In the genomic region with DNA sequence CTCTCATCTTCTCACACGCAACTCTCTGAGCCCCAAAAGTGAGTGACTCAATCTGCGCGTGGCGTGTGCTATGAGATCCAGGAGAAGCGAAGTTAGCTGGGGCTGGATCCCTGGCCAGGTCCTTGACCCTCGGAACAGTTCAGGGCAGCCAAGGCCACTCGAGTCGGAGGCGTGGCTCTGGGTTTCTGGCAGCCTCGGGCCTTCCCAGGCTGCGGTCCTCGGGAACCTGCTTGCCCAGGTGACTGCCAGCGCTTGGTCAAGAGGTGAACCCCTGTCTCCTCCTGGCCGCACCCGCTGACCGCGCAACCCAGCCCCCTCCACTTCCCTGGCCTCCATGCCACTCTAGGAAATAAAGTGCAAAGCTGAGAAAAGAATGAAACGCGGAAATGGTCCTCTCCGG, we compare ENCODE assay signal across 8 mouse cellular contexts. TPM values are rescaled to one million over a fixed set of nuclear protein-coding genes. Genes with fewer than 3 reads are reported as not detected.
DNase-seq lines count a peak whose midpoint lies in the region; ATAC-seq and TF ChIP-seq lines count a peak whose summit lies in the region.
"Not testable (repeated sequence)": the region's sequence is repeated elsewhere in the genome, so short reads cannot be mapped to it uniquely, and the experiment has no call there.

No protein-coding gene starts in this region.

- H3K27me3 ChIP-seq in hindbrain, embryonic 15.5 days; liver, embryonic 15.5 days; midbrain, embryonic 16.5 days (ENCODE audit: control insufficient read depth, insufficient read depth, low read depth, low read length); stomach, postnatal 0 days (ENCODE audit: control insufficient read depth, insufficient read depth, low read length): not testable (repeated sequence)

- 7% methylated on average over 20 of the region's 20 CpGs for WGBS in hindbrain, embryonic 15.5 days
- 5% methylated on average over 17 of the region's 20 CpGs for WGBS in liver, embryonic 15.5 days (ENCODE audit: insufficient replicate concordance)
- 4% methylated on average over 17 of the region's 20 CpGs for WGBS in midbrain, embryonic 16.5 days
- WGBS in stomach, postnatal 0 days: 7% methylated on average over 17 of the region's 20 CpGs

- not testable (repeated sequence) for H3K9me3 ChIP-seq in hindbrain, embryonic 15.5 days; liver, embryonic 15.5 days (replicated peaks); midbrain, embryonic 16.5 days (replicated peaks; ENCODE audit: control insufficient read depth, low read length, poor library complexity, severe bottlenecking); stomach, postnatal 0 days (ENCODE audit: control insufficient read depth, low read length)

- not testable (repeated sequence) for TF ChIP-seq CTCF in stomach, postnatal 0 days (IDR thresholded peaks at IDR 0.05; ENCODE audit: low read depth)

- not testable (repeated sequence) for ATAC-seq in hindbrain, embryonic 15.5 days (ENCODE audit: low FRiP score, low read depth); liver, embryonic 15.5 days (ENCODE audit: insufficient read depth); midbrain, embryonic 16.5 days; stomach, postnatal 0 days (ENCODE audit: low FRiP score, low TSS enrichment)

- H3K36me3 ChIP-seq in hindbrain, embryonic 15.5 days; liver, embryonic 15.5 days (replicated peaks); midbrain, embryonic 16.5 days (ENCODE audit: control insufficient read depth, insufficient read depth, low read length); stomach, postnatal 0 days (ENCODE audit: control insufficient read depth, insufficient read depth, low read length): not testable (repeated sequence)

- not testable (repeated sequence) for TF ChIP-seq EP300 in stomach, postnatal 0 days (optimal IDR thresholded peaks at IDR 0.05)

- H3K4me3 ChIP-seq in hindbrain, embryonic 15.5 days: peak overlapping the region; percentile 43
- H3K4me3 ChIP-seq in liver, embryonic 15.5 days (replicated peaks): not testable (repeated sequence)
- H3K4me3 ChIP-seq in midbrain, embryonic 16.5 days (ENCODE audit: low read depth, low read length): peak overlapping the region; percentile 39
- H3K4me3 ChIP-seq in stomach, postnatal 0 days (ENCODE audit: low read depth, low read length): peak overlapping the region; percentile 26

- not testable (repeated sequence) for H3K4me1 ChIP-seq in hindbrain, embryonic 15.5 days (replicated peaks); liver, embryonic 15.5 days (replicated peaks); midbrain, embryonic 16.5 days (ENCODE audit: control insufficient read depth, insufficient read depth, low read length); stomach, postnatal 0 days (replicated peaks; ENCODE audit: control insufficient read depth, insufficient read depth)

- not testable (repeated sequence) for H3K27ac ChIP-seq in hindbrain, embryonic 15.5 days (replicated peaks); liver, embryonic 15.5 days (replicated peaks); midbrain, embryonic 16.5 days (ENCODE audit: low read length); stomach, postnatal 0 days (replicated peaks)

- DNase-seq in CD4-positive, CD25-positive, alpha-beta regulatory T cell, adult 2 months (ENCODE audit: low read depth, low spot score): peak; percentile 22
- DNase-seq in embryo, embryonic 11 days: peak; percentile 12
- peak; percentile 76 for DNase-seq in heart, adult 11 months
- DNase-seq in kidney, postnatal 36 days: peak; percentile 8 to 29
- DNase-seq in stomach, postnatal 0 days (ENCODE audit: low spot score): peak; percentile 17

- peak overlapping the region; percentile 44; the same call in 1 of the 2 replicates for H3K9ac ChIP-seq in hindbrain, embryonic 15.5 days
- H3K9ac ChIP-seq in liver, embryonic 15.5 days; stomach, postnatal 0 days (ENCODE audit: low read length): not testable (repeated sequence)
- H3K9ac ChIP-seq in midbrain, embryonic 16.5 days (ENCODE audit: low read depth, low read length): peak overlapping the region; percentile 58

- H3K4me2 ChIP-seq in hindbrain, embryonic 15.5 days: peak overlapping the region; percentile 78
- peak overlapping the region; percentile 20; the same call in 1 of the 2 replicates for H3K4me2 ChIP-seq in liver, embryonic 15.5 days
- H3K4me2 ChIP-seq in midbrain, embryonic 16.5 days (ENCODE audit: low read length): peak overlapping the region; percentile 67
- peak overlapping the region; percentile 53 for H3K4me2 ChIP-seq in stomach, postnatal 0 days (replicated peaks; ENCODE audit: low read depth)

RNA-seq across cellular contexts. Expression of a gene that starts 14.1 kb away (rescaled TPM):
- polyA plus RNA-seq in hindbrain, embryonic 15.5 days (2015; fragmentation: Nextera tagmentation; extraction: Ambion mirVana): 0.74 and 0.77 TPM in 2 replicates
- polyA plus RNA-seq in liver, embryonic 15.5 days (2015; fragmentation: Nextera tagmentation; extraction: Ambion mirVana): not detected in 2 replicates
- polyA plus RNA-seq in midbrain, embryonic 16.5 days (2015; fragmentation: Nextera tagmentation; extraction: Ambion mirVana): 0.92 and 1.0 TPM in 2 replicates
- polyA plus RNA-seq in stomach, postnatal 0 days (2015; fragmentation: Nextera tagmentation; extraction: Ambion mirVana): 0.11 TPM in 1 of 2 replicates, not detected in the other

RNA-seq across cellular contexts. Expression of a gene that starts 17.7 kb away (rescaled TPM):
- polyA plus RNA-seq in hindbrain, embryonic 15.5 days (2015; fragmentation: Nextera tagmentation; extraction: Ambion mirVana): 0.55 TPM in 1 of 2 replicates, not detected in the other
- polyA plus RNA-seq in liver, embryonic 15.5 days (2015; fragmentation: Nextera tagmentation; extraction: Ambion mirVana): not detected in 2 replicates
- polyA plus RNA-seq in midbrain, embryonic 16.5 days (2015; fragmentation: Nextera tagmentation; extraction: Ambion mirVana): 0.35 TPM in 1 of 2 replicates, not detected in the other
- not detected in 2 replicates for polyA plus RNA-seq in stomach, postnatal 0 days (2015; fragmentation: Nextera tagmentation; extraction: Ambion mirVana)

Comparison
In these comparisons a context has a peak if more than half of its experiments do, and no peak if none do; other contexts are left out.
1. DNase-seq: peak in every context shown above with its lines; median percentile 76 in heart, adult 11 months; 22 in CD4-positive, CD25-positive, alpha-beta regulatory T cell, adult 2 months; 18 in kidney, postnatal 36 days; 17 in stomach, postnatal 0 days; 12 in embryo, embryonic 11 days.
2. H3K4me2 ChIP-seq: peak in every context shown above with its lines; median percentile 78 in hindbrain, embryonic 15.5 days; 67 in midbrain, embryonic 16.5 days; 53 in stomach, postnatal 0 days; 20 in liver, embryonic 15.5 days.